Mouse (Mus musculus) lung, embryonic 16.5 days (tissue): ENCODE results near the gene Fbxo21. TPM values are rescaled to one million over a fixed set of nuclear protein-coding genes. Genes with fewer than 3 reads are reported as not detected.

ENCODE experiments used
- ATAC-seq: fragments of 200-750 bp; cut with Nextera tagmentation; 2 replicates; pipeline ENCODE4 v1.8.0; 2017; ENCODE audit warnings: low read depth, mild to moderate bottlenecking, moderate library complexity
- H3K27ac ChIP-seq: fragments of 300-500 bp; sonication (generic); 2 replicates; pipeline ENCODE4 v1.5.1; 2014; ENCODE audit warnings: mild to moderate bottlenecking, control low read depth, low read length
- H3K27me3 ChIP-seq: fragments of 300-500 bp; sonication (generic); 2 replicates; pipeline ENCODE4 v1.6.1; 2014; ENCODE audit warnings: low read depth, low read length, mixed read lengths; ENCODE audit not compliant: control insufficient read depth, insufficient read depth
- H3K36me3 ChIP-seq: fragments of 300-500 bp; sonication (generic); 2 replicates; pipeline ENCODE4 v1.6.1; 2014; ENCODE audit warnings: low read length; ENCODE audit not compliant: control insufficient read depth, insufficient read depth
- H3K4me1 ChIP-seq: fragments of 300-500 bp; sonication (generic); replicated peaks from 2 replicates; pipeline ENCODE4 v1.6.1; 2014; ENCODE audit warnings: low read length, mixed read lengths; ENCODE audit not compliant: control insufficient read depth, insufficient read depth
- H3K4me2 ChIP-seq: fragments of 300-500 bp; sonication (generic); 2 replicates; pipeline ENCODE4 v1.6.1; 2014; ENCODE audit warnings: low read depth, low read length, control low read depth
- H3K4me3 ChIP-seq: fragments of 300-500 bp; sonication (generic); 2 replicates; pipeline ENCODE4 v1.5.1; 2014; ENCODE audit warnings: mild to moderate bottlenecking, low read length, control low read depth
- H3K9ac ChIP-seq: fragments of 300-500 bp; sonication (generic); 2 replicates; pipeline ENCODE4 v1.6.1; 2014; ENCODE audit warnings: low read length, control low read depth
- H3K9me3 ChIP-seq: fragments of 300-500 bp; sonication (generic); 2 replicates; pipeline ENCODE4 v1.6.1; 2016; ENCODE audit warnings: low read length; ENCODE audit not compliant: control insufficient read depth
- WGBS: fragments of 180-500 bp; shearing (Covaris S2); extraction: QIAGEN DNeasy Blood & Tissue Kit; methylation state at CpG from one replicate; pipeline ENCODE4 v1.1.7; 2014; 5-methylcytosine and 5-hydroxymethylcytosine counted together
- polyA plus RNA-seq: library from polyadenylated mRNA; unstranded; fragments of >200 nt; fragmentation: Nextera tagmentation; extraction: Ambion mirVana; gene quantifications from 2 replicates; pipeline ENCODE4 v1.2.1, GENCODE M21; 2015

The Fbxo21 gene
- polyA plus RNA-seq, 1 experiment from 2014 or later: 48.2 TPM

DNA sequence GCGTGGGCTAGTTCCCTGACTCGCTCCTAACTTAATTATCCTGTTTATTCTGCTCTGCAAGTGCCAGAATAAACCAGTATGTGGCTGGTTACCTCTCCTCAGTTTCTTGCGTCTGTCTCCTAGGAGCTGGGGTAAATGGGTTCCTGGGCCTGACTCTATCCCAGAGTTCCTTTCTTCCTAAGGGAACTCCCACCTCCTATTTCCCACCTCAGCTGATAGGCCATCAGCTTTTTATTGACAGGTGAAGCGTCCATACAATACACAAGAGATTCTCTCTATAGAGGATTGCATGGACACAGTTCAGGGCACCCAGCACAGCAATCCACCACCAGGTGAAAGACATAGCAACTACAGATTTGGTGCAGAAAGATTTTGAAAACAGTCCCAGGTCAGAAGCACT, 67.2 kb downstream of the Fbxo21 start:
- Histone ChIP-seq H3K4me1 (no peaks in the 10 kb centered on the region), H3K4me3 (no peak overlapping the region), H3K9ac (no peak overlapping the region), H3K27me3 (no peaks in the 10 kb centered on the region), H3K9me3 (no peaks in the 10 kb centered on the region), H3K36me3 (no peaks in the 10 kb centered on the region), H3K27ac (no peak overlapping the region), H3K4me2 (no peak overlapping the region)
- 83% methylated on average over 4 of the region's 4 CpGs for WGBS
- no peak for ATAC-seq

GRCm38 (mm10) chr5:118044907-118045306, 68.4 kb downstream of the Fbxo21 start:
- Histone ChIP-seq H3K27me3 (no peaks in the 10 kb centered on the region), H3K9ac (no peak overlapping the region), H3K4me2 (no peak overlapping the region), H3K36me3 (no peaks in the 10 kb centered on the region), H3K4me1 (no peaks in the 10 kb centered on the region), H3K27ac (no peak overlapping the region), H3K9me3 (no peaks in the 10 kb centered on the region), H3K4me3 (no peak overlapping the region)
- WGBS: 71% methylated on average over 6 of the region's 6 CpGs
- ATAC-seq: no peak

DNA sequence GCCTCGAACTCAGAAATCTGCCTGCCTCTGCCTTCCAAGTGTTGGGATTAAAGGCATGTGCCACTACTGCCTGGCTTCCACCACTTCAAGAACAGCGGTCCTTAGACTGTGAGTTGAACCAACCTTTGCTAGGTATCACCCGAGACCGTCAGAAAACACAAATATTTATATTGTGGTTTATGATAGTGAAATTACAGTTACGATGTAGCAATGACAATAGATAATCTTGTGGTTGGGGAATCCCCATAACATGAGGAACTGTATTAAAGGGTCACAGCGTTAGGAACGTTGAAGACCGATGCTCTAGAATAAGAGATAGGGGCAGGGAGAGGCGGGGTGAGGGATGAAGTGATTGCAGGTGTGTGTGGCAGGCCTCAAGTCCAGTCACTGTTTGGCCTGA, 68.9 kb downstream of the Fbxo21 start:
- Histone ChIP-seq H3K36me3 (no peaks in the 10 kb centered on the region), H3K27ac (no peak overlapping the region), H3K9ac (no peak overlapping the region), H3K4me3 (no peak overlapping the region), H3K27me3 (no peaks in the 10 kb centered on the region), H3K4me1 (no peaks in the 10 kb centered on the region), H3K4me2 (no peak overlapping the region), H3K9me3 (no peaks in the 10 kb centered on the region)
- no peak for ATAC-seq
- WGBS: 77% methylated on average over 9 of the region's 9 CpGs

- H3K9ac ChIP-seq: no peak overlapping the region
- no peak for ATAC-seq
- no peak overlapping the region for H3K4me2 ChIP-seq
- H3K4me3 ChIP-seq: no peak overlapping the region
- no peaks in the 10 kb centered on the region for H3K36me3 ChIP-seq
- H3K27ac ChIP-seq: no peak overlapping the region
- WGBS: 83% methylated on average over 14 of the region's 14 CpGs
- H3K4me1 ChIP-seq: no peaks in the 10 kb centered on the region
- no peaks in the 10 kb centered on the region for H3K9me3 ChIP-seq
- no peaks in the 10 kb centered on the region for H3K27me3 ChIP-seq
Observed at GRCm38 (mm10) chr5:118047091-118047757, 70.7 kb downstream of the Fbxo21 start.

DNA sequence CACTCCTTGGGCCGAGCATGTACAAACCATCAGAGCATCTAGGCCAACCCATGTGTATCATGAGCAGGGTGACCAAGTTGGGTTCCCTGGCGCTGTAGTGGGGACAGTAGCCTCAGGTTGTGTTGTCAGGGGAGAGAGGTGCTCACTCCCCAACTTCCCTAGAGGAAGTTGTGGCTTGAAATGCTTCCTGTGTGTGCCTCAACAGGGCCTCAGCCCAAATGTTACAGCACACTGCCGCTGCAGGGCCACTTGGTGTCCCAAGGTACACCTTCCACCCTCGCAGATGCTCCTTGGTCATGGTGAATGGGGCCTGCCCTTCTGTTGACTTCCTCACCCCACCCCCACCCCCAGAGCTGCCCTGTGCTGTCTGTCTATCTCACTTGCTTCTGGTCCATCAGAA, 71.9 kb downstream of the Fbxo21 start:
- H3K9me3 ChIP-seq: no peaks in the 10 kb centered on the region
- WGBS: 70% methylated on average over 4 of the region's 4 CpGs

DNA sequence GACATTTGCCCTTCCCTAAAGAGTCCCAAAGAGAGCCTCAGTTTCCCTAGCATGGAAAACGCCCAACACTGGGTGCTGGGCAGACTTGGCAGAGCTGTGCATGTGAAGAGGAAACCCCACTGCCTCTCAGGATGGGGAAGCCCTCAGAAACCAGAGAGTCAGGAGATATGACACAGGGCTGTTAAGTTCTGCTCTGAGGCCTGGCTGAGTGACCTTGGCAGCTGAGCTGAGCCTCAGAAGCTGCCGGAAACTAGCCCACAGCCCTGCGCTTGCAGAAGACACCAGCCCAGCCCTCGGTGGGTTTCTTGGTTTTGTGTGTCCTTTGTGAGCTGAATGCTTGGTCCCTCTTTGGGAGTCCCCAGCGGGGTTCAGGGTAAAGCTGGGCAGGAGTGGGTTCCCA, 72.4 kb downstream of the Fbxo21 start:
- WGBS: 81% methylated on average over 5 of the region's 5 CpGs
- no peak for ATAC-seq
- Histone ChIP-seq H3K27ac (no peak overlapping the region), H3K4me3 (no peak overlapping the region), H3K9me3 (no peaks in the 10 kb centered on the region), H3K4me1 (no peaks in the 10 kb centered on the region), H3K27me3 (no peaks in the 10 kb centered on the region), H3K36me3 (no peaks in the 10 kb centered on the region), H3K4me2 (no peak overlapping the region), H3K9ac (no peak overlapping the region)

More for the DNA sequence above, 71.9 kb downstream of the Fbxo21 start:
- no peak overlapping the region for H3K4me3 ChIP-seq
- H3K4me2 ChIP-seq: no peak overlapping the region
- H3K9ac ChIP-seq: no peak overlapping the region
- no peak for ATAC-seq
- H3K4me1 ChIP-seq: no peaks in the 10 kb centered on the region
- H3K27me3 ChIP-seq: no peaks in the 10 kb centered on the region
- H3K27ac ChIP-seq: no peak overlapping the region
- H3K36me3 ChIP-seq: no peaks in the 10 kb centered on the region

GRCm38 (mm10) chr5:118050743-118051142, 74.2 kb downstream of the Fbxo21 start:
- WGBS: 70% methylated on average over 4 of the region's 4 CpGs
- ATAC-seq: no peak
- no peaks in the 10 kb centered on the region for H3K4me1 ChIP-seq
- H3K9ac ChIP-seq: no peak overlapping the region
- no peaks in the 10 kb centered on the region for H3K9me3 ChIP-seq
- no peaks in the 10 kb centered on the region for H3K36me3 ChIP-seq
- H3K27me3 ChIP-seq: no peaks in the 10 kb centered on the region
- H3K4me2 ChIP-seq: no peak overlapping the region
- H3K27ac ChIP-seq: no peak overlapping the region
- no peak overlapping the region for H3K4me3 ChIP-seq

DNA sequence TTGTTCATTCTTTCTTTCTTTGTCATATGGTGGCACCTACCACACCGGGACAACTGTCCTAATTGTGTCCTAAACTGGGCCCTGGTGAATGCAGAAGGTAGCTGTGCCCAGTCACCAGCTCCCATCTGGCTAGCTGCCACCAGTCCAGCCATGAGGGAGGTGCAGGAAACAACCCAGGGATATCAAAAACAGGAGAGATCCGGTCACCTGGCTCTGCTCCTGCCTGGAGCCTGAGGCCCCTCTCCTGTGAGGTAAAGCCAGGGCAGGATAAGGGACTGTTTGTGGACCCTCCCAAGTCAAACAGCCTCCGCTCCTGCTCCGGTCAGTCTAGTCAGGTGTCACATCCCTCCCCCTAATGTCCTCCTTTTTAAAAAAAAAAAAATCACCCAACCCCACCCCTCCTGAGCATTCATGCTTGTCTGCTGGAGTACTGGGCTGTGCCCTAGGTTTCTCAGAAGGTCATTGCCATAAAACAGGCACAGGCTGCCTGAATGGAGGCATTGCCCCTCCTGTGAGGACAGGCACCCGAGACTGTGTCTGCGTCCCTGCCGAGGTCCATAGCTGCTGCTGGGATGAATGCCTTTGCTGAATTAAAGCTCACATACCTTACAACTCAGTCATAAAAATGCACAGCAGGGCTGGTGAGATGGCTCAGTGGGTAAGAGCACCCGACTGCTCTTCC, 75.6 kb downstream of the Fbxo21 start:
- WGBS: 55% methylated on average over 8 of the region's 8 CpGs
- H3K4me1 ChIP-seq: no peaks in the 10 kb centered on the region
- H3K9ac ChIP-seq: no peak overlapping the region
- H3K4me3 ChIP-seq: no peak overlapping the region
- H3K36me3 ChIP-seq: no peaks in the 10 kb centered on the region
- H3K27ac ChIP-seq: no peak overlapping the region
- no peaks in the 10 kb centered on the region for H3K9me3 ChIP-seq
- no peak for ATAC-seq
- no peak overlapping the region for H3K4me2 ChIP-seq
- H3K27me3 ChIP-seq: no peaks in the 10 kb centered on the region

DNA sequence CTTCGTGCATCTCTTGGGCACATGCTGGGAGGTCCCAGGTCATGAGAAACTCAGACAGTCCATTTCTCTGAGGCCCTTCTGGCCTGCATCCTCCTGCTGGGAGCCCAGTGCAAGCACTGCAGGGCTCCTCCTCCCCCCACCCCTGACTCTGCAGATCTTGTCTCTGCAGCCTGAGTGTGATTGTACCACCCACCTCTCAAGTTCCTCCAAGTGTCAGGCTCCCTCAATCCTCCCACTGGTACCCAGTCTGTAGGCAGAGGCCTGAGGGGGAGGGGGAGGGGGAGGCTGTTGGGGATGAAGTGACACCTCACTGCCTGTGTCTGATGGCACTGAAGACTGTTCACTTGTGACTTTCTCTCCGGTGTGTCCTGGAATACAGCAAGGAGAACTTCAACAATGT, 76.7 kb downstream of the Fbxo21 start:
- Histone ChIP-seq H3K4me3 (no peak overlapping the region), H3K4me1 (peaks cover 10% of the 10 kb centered on the region), H3K27me3 (no peaks in the 10 kb centered on the region), H3K4me2 (no peak overlapping the region), H3K36me3 (no peaks in the 10 kb centered on the region), H3K9me3 (no peaks in the 10 kb centered on the region), H3K9ac (no peak overlapping the region), H3K27ac (no peak overlapping the region)
- no peak for ATAC-seq
- WGBS: 95% methylated on average over 2 of the region's 2 CpGs
